Mouse (Mus musculus): ENCODE data around the gene Psma4.

GRCm38 (mm10) chr9:54916401-54916800 is 34.2 kb upstream of the Psma4 start:
- TF ChIP-seq CTCF (IDR thresholded peaks at IDR 0.05; ENCODE audit: low read depth): no peak
- no peak for TF ChIP-seq EP300 (optimal IDR thresholded peaks at IDR 0.05)
